Mouse (Mus musculus) B cell, adult 2 months (primary cell): ENCODE results near the gene Pyurf.

Source experiments
- DNase-seq, 2 experiments: peaks; one replicate each; pipeline ENCODE4 v3.0.0; 2022

Pyurf gene

GRCm38 (mm10) chr6:57691467-57692261 lies at the start of gene Pyurf:
Gene Pyurf, minus strand, starts transcription at chr6:57692078.
- DNase-seq: peak; percentile 89 to 91

- no peak for DNase-seq
Measured at GRCm38 (mm10) chr6:57721347-57721746, 29.5 kb upstream of the Pyurf start.

- peak; percentile 24 to 31 for DNase-seq
Measured at GRCm38 (mm10) chr6:57711726-57712125, 19.8 kb upstream of the Pyurf start.

GRCm38 (mm10) chr6:57706721-57707120 lies 14.8 kb upstream of the Pyurf start:
- no peak for DNase-seq

GRCm38 (mm10) chr6:57703703-57704102 lies 11.8 kb upstream of the Pyurf start:
- DNase-seq: no peak

GRCm38 (mm10) chr6:57702743-57703499 lies 11.0 kb upstream of the Pyurf start:
- DNase-seq: peak; percentile 96

- DNase-seq: no peak
Measured at GRCm38 (mm10) chr6:57702376-57702742, 10.5 kb upstream of the Pyurf start, which contains the start of gene Lancl2. Gene Lancl2, plus strand, starts transcription at chr6:57702540.

- no peak for DNase-seq
Measured at GRCm38 (mm10) chr6:57701686-57702085, 9.8 kb upstream of the Pyurf start.

- no peak for DNase-seq
Measured at GRCm38 (mm10) chr6:57693116-57693515, 1.2 kb upstream of the Pyurf start.

GRCm38 (mm10) chr6:57684156-57684555 lies 7.7 kb downstream of the Pyurf start:
- no peak for DNase-seq

- DNase-seq: no peak
Measured at GRCm38 (mm10) chr6:57661295-57661694, 30.6 kb downstream of the Pyurf start.

GRCm38 (mm10) chr6:57647256-57647655 lies 44.6 kb downstream of the Pyurf start:
- DNase-seq: no peak

GRCm38 (mm10) chr6:57641789-57642188 lies 50.1 kb downstream of the Pyurf start:
- no peak for DNase-seq

- no peak for DNase-seq
Measured at GRCm38 (mm10) chr6:57639531-57639930, 52.3 kb downstream of the Pyurf start.
